Mouse (Mus musculus): ENCODE measurements around the gene Raf1. TPM values are rescaled to one million over a fixed set of nuclear protein-coding genes. Genes with fewer than 3 reads are reported as not detected.

Gene Raf1
- 81.9 and 90.6 TPM in 2 replicates for polyA plus RNA-seq (2015; fragmentation: Nextera tagmentation; extraction: Ambion mirVana)

GRCm38 (mm10) chr6:115676452-115677128 is at the start of gene Raf1:
TSS of gene Raf1 (minus strand) at chr6:115676635.
- Histone ChIP-seq H3K4me2 (peak within 1 kb of the TSS; percentile 63), H3K27me3 (no peaks in the 10 kb centered on the region), H3K9me3 (no peaks in the 10 kb centered on the region), H3K9ac (peak within 1 kb of the TSS; percentile 96), H3K4me1 (peaks cover 11% of the 10 kb centered on the region), H3K27ac (peak within 1 kb of the TSS; percentile 97), H3K36me3 (no peaks in the 10 kb centered on the region), H3K4me3 (peak within 1 kb of the TSS; percentile 76)
- under 1% methylated on average over 51 of the region's 51 CpGs for WGBS
- ATAC-seq (ENCODE audit: borderline replicate concordance, extremely low read depth, low FRiP score, low TSS enrichment), result peak; percentile 99

GRCm38 (mm10) chr6:115722246-115722645 is 45.8 kb upstream of the Raf1 start:
- no peak overlapping the region for H3K27ac ChIP-seq

GRCm38 (mm10) chr6:115717715-115718558 is 41.5 kb upstream of the Raf1 start:
- Histone ChIP-seq H3K27ac (peak overlapping the region; percentile 80), H3K4me2 (peak overlapping the region; percentile 47), H3K4me1 (peaks cover 13% of the 10 kb centered on the region), H3K36me3 (no peaks in the 10 kb centered on the region), H3K4me3 (peak overlapping the region; percentile 16), H3K9me3 (no peaks in the 10 kb centered on the region), H3K9ac (no peak overlapping the region), H3K27me3 (no peaks in the 10 kb centered on the region)
- ATAC-seq (ENCODE audit: borderline replicate concordance, extremely low read depth, low FRiP score, low TSS enrichment), result peak; percentile 92
- 1% methylated on average over 15 of the region's 15 CpGs for WGBS

More at GRCm38 (mm10) chr6:115722246-115722645, 45.8 kb upstream of the Raf1 start:
- WGBS, result 65% methylated on average over 5 of the region's 5 CpGs
- peaks cover 8% of the 10 kb centered on the region for H3K4me1 ChIP-seq
- no peak overlapping the region for H3K9ac ChIP-seq
- no peak for ATAC-seq (ENCODE audit: borderline replicate concordance, extremely low read depth, low FRiP score, low TSS enrichment)
- no peak overlapping the region for H3K4me3 ChIP-seq
- no peaks in the 10 kb centered on the region for H3K27me3 ChIP-seq
- no peaks in the 10 kb centered on the region for H3K9me3 ChIP-seq
- H3K36me3 ChIP-seq, result no peaks in the 10 kb centered on the region
- no peak overlapping the region for H3K4me2 ChIP-seq

GRCm38 (mm10) chr6:115717101-115717652 is 40.7 kb upstream of the Raf1 start:
- Histone ChIP-seq H3K4me1 (peaks cover 13% of the 10 kb centered on the region), H3K9me3 (no peaks in the 10 kb centered on the region), H3K4me3 (no peak overlapping the region), H3K27me3 (no peaks in the 10 kb centered on the region), H3K9ac (no peak overlapping the region), H3K36me3 (no peaks in the 10 kb centered on the region), H3K4me2 (peak overlapping the region; percentile 47), H3K27ac (peak overlapping the region; percentile 80)
- WGBS, result 9% methylated on average over 8 of the region's 8 CpGs
- ATAC-seq (ENCODE audit: borderline replicate concordance, extremely low read depth, low FRiP score, low TSS enrichment), result peak; percentile 47

GRCm38 (mm10) chr6:115711261-115711660 is 34.8 kb upstream of the Raf1 start:
- H3K4me1 ChIP-seq, result no peaks in the 10 kb centered on the region
- 84% methylated on average over 2 of the region's 3 CpGs for WGBS
- ATAC-seq (ENCODE audit: borderline replicate concordance, extremely low read depth, low FRiP score, low TSS enrichment), result no peak
- H3K27me3 ChIP-seq, result no peaks in the 10 kb centered on the region
- no peak overlapping the region for H3K9ac ChIP-seq
- H3K36me3 ChIP-seq, result no peaks in the 10 kb centered on the region
- H3K27ac ChIP-seq, result no peak overlapping the region
- no peak overlapping the region for H3K4me3 ChIP-seq
- H3K9me3 ChIP-seq, result no peaks in the 10 kb centered on the region
- no peak overlapping the region for H3K4me2 ChIP-seq

- no peaks in the 10 kb centered on the region for H3K36me3 ChIP-seq
- no peak overlapping the region for H3K4me2 ChIP-seq
- WGBS, result 67% methylated on average over 5 of the region's 5 CpGs
- no peak overlapping the region for H3K4me3 ChIP-seq
- no peak overlapping the region for H3K9ac ChIP-seq
- H3K27ac ChIP-seq, result no peak overlapping the region
- ATAC-seq (ENCODE audit: borderline replicate concordance, extremely low read depth, low FRiP score, low TSS enrichment), result no peak
- H3K4me1 ChIP-seq, result 0 out of 2 replicates have a peak, but pooled peaks cover 5% of the 10 kb centered on the region
- H3K27me3 ChIP-seq, result no peaks in the 10 kb centered on the region
- no peaks in the 10 kb centered on the region for H3K9me3 ChIP-seq
Observed at GRCm38 (mm10) chr6:115702901-115703300, 26.5 kb upstream of the Raf1 start.

GRCm38 (mm10) chr6:115701302-115701701 is 24.9 kb upstream of the Raf1 start:
- no peak overlapping the region for H3K27ac ChIP-seq

GRCm38 (mm10) chr6:115700778-115701177 is 24.3 kb upstream of the Raf1 start:
- no peaks in the 10 kb centered on the region for H3K36me3 ChIP-seq
- H3K9me3 ChIP-seq, result no peaks in the 10 kb centered on the region
- H3K4me3 ChIP-seq, result no peak overlapping the region
- 74% methylated on average over 1 of the region's 1 CpGs for WGBS
- H3K27ac ChIP-seq, result no peak overlapping the region
- ATAC-seq (ENCODE audit: borderline replicate concordance, extremely low read depth, low FRiP score, low TSS enrichment), result no peak
- no peaks in the 10 kb centered on the region for H3K27me3 ChIP-seq
- no peak overlapping the region for H3K4me2 ChIP-seq
- H3K4me1 ChIP-seq, result 0 out of 2 replicates have a peak, but pooled peaks cover 6% of the 10 kb centered on the region
- H3K9ac ChIP-seq, result no peak overlapping the region

More at GRCm38 (mm10) chr6:115701302-115701701, 24.9 kb upstream of the Raf1 start:
- no peaks in the 10 kb centered on the region for H3K36me3 ChIP-seq
- H3K4me2 ChIP-seq, result no peak overlapping the region
- no peak overlapping the region for H3K4me3 ChIP-seq
- 54% methylated on average over 11 of the region's 11 CpGs for WGBS
- H3K9ac ChIP-seq, result no peak overlapping the region
- no peak for ATAC-seq (ENCODE audit: borderline replicate concordance, extremely low read depth, low FRiP score, low TSS enrichment)
- H3K27me3 ChIP-seq, result no peaks in the 10 kb centered on the region
- H3K4me1 ChIP-seq, result 0 out of 2 replicates have a peak, but pooled peaks cover 6% of the 10 kb centered on the region
- H3K9me3 ChIP-seq, result no peaks in the 10 kb centered on the region

- H3K9me3 ChIP-seq, result no peaks in the 10 kb centered on the region
- H3K4me2 ChIP-seq, result no peak overlapping the region
- 78% methylated on average over 4 of the region's 4 CpGs for WGBS
- no peak overlapping the region for H3K9ac ChIP-seq
- ATAC-seq (ENCODE audit: borderline replicate concordance, extremely low read depth, low FRiP score, low TSS enrichment), result no peak
- H3K4me1 ChIP-seq, result peaks cover 9% of the 10 kb centered on the region; the same call in 1 of the 2 replicates
- H3K27ac ChIP-seq, result no peak overlapping the region
- H3K27me3 ChIP-seq, result no peaks in the 10 kb centered on the region
- no peak overlapping the region for H3K4me3 ChIP-seq
- H3K36me3 ChIP-seq, result no peaks in the 10 kb centered on the region
Observed at GRCm38 (mm10) chr6:115698699-115699098, 22.3 kb upstream of the Raf1 start.

- H3K9me3 ChIP-seq, result no peaks in the 10 kb centered on the region
- H3K4me3 ChIP-seq, result no peak overlapping the region
- no peak for ATAC-seq (ENCODE audit: borderline replicate concordance, extremely low read depth, low FRiP score, low TSS enrichment)
- H3K27ac ChIP-seq, result 0 out of 2 replicates have a peak overlapping the region, but pooled peaks have one; percentile 20
- no peak overlapping the region for H3K9ac ChIP-seq
- WGBS, result 52% methylated on average over 17 of the region's 17 CpGs
- H3K36me3 ChIP-seq, result no peaks in the 10 kb centered on the region
- peaks cover 9% of the 10 kb centered on the region; the same call in 1 of the 2 replicates for H3K4me1 ChIP-seq
- H3K4me2 ChIP-seq, result no peak overlapping the region
- H3K27me3 ChIP-seq, result no peaks in the 10 kb centered on the region
Observed at GRCm38 (mm10) chr6:115697739-115698558, 21.5 kb upstream of the Raf1 start.

- no peak overlapping the region for H3K27ac ChIP-seq
- H3K27me3 ChIP-seq, result no peaks in the 10 kb centered on the region
- H3K4me1 ChIP-seq, result peaks cover 9% of the 10 kb centered on the region; the same call in 1 of the 2 replicates
Observed at GRCm38 (mm10) chr6:115696707-115697215, 20.3 kb upstream of the Raf1 start.

More at GRCm38 (mm10) chr6:115696707-115697215, 20.3 kb upstream of the Raf1 start:
- Histone ChIP-seq H3K4me2 (no peak overlapping the region), H3K9me3 (no peaks in the 10 kb centered on the region), H3K9ac (no peak overlapping the region), H3K4me3 (no peak overlapping the region), H3K36me3 (no peaks in the 10 kb centered on the region)
- no peak for ATAC-seq (ENCODE audit: borderline replicate concordance, extremely low read depth, low FRiP score, low TSS enrichment)
- WGBS, result 81% methylated on average over 7 of the region's 7 CpGs
